Mouse (Mus musculus): ENCODE data around the gene Cacnb2.

- TF ChIP-seq CHD2 (IDR thresholded peaks at IDR 0.05; ENCODE audit: low read depth, low read length) = no peak
- no peak for TF ChIP-seq ZNF384 (IDR thresholded peaks at IDR 0.05; ENCODE audit: low read depth, low read length)
Observed at GRCm38 (mm10) chr2:14629814-14630492, 27.1 kb downstream of the Cacnb2 start.

Data from ES-E14 (cell line).